Comparison of ENCODE assay signal across 1 mouse cellular context in genomic region chr1:75168472-75169464, GRCm38 (mm10).
TF ChIP-seq lines count a peak whose summit lies in the region.

Gene Zfand2b, plus strand, starts transcription at chr1:75168646.

TF ChIP-seq in CH12.LX, 34 proteins besides CTCF, POLR2A, EP300 and RAD21 (continued from another document):
- TF ChIP-seq MEF2A (IDR thresholded peaks at IDR 0.05; ENCODE audit: borderline replicate concordance, low read depth, low read length): peak; percentile 69
- no peak for TF ChIP-seq JUND (conservative IDR thresholded peaks at IDR 0.05; ENCODE audit: low read depth, low read length)
- peak; percentile 53 for TF ChIP-seq ELF1 (IDR thresholded peaks at IDR 0.05; ENCODE audit: low read depth, low read length)
- TF ChIP-seq JUN (IDR thresholded peaks at IDR 0.05; ENCODE audit: insufficient read depth, low read depth, low read length): 0 out of 2 replicates have a peak, but pooled peaks have one; percentile 3
- TF ChIP-seq HCFC1 (IDR thresholded peaks at IDR 0.05; ENCODE audit: low read depth, low read length): peak; percentile 56
- TF ChIP-seq SIN3A (IDR thresholded peaks at IDR 0.05; ENCODE audit: low read length): peak; percentile 58; the same call in 1 of the 2 replicates
- peak; percentile 89 for TF ChIP-seq TCF12 (IDR thresholded peaks at IDR 0.05; ENCODE audit: low read depth, low read length)
- peak; percentile 71; the same call in 1 of the 2 replicates for TF ChIP-seq POLR2AphosphoS2 (IDR thresholded peaks at IDR 0.05; ENCODE audit: low read depth, low read length)
- TF ChIP-seq RCOR1 (conservative IDR thresholded peaks at IDR 0.05; ENCODE audit: low read depth, low read length): 0 out of 2 replicates have a peak, but pooled peaks have one; percentile 44
- TF ChIP-seq MAZ (IDR thresholded peaks at IDR 0.05; ENCODE audit: low read depth, low read length): peak; percentile 94
- peak; percentile 60; the same call in 1 of the 2 replicates for TF ChIP-seq KAT2A (IDR thresholded peaks at IDR 0.05; ENCODE audit: insufficient replicate concordance, low read length)
- no peak for TF ChIP-seq CHD1 (IDR thresholded peaks at IDR 0.05; ENCODE audit: low read depth, low read length)
- TF ChIP-seq TBP (conservative IDR thresholded peaks at IDR 0.05; ENCODE audit: low read depth, low read length): 0 out of 2 replicates have a peak, but pooled peaks have one; percentile 63
